In genomic region chr1:165933915-165934647, GRCm38 (mm10) we compare ENCODE assay signal across 12 mouse cellular contexts.
DNase-seq lines count a peak whose midpoint lies in the region; ATAC-seq and TF ChIP-seq lines count a peak whose summit lies in the region.
"Had no signal": no experiment of that assay in that cellular context is flagged by ENCODE, and none has a peak within 500 bp of the region (broad histone marks: within the 10 kb centered on the region; RNA-seq: fewer than 3 reads in every experiment).

No protein-coding gene starts in this region.

- peak overlapping the region; percentile 64 for H3K9ac ChIP-seq in forebrain, embryonic 13.5 days
- no peak overlapping the region for H3K9ac ChIP-seq in midbrain, embryonic 13.5 days (replicated peaks)

- DNase-seq in spleen, adult 2 months (ENCODE audit: low read depth in 1 of 2, low spot score in 2 of 2) = peak in 1 of 2 experiments; percentile 10
- no peak for DNase-seq in spleen, adult 18-20 months
- DNase-seq in thymus, postnatal 0 days (ENCODE audit: low spot score) = no peak
- DNase-seq in testis, postnatal 14 days (ENCODE audit: low spot score) = no peak
- no peak for DNase-seq in gastrocnemius, postnatal 25 days
- DNase-seq: adrenal gland, postnatal 10 days; cerebellum, adult 18-20 months; kidney, adult 2 months; lung, adult 18-20 months; thymus, postnatal 25 days had no signal

- H3K9me3 ChIP-seq in forebrain, embryonic 13.5 days (replicated peaks) = no peaks in the 10 kb centered on the region
- H3K9me3 ChIP-seq in midbrain, embryonic 13.5 days = no peaks in the 10 kb centered on the region

- H3K4me3 ChIP-seq in spleen, adult 2 months (ENCODE audit: extremely low read depth, insufficient read depth, insufficient read length) = peak overlapping the region; percentile 7; the same call in 1 of the 2 replicates
- H3K4me3 ChIP-seq in forebrain, embryonic 13.5 days = peak overlapping the region; percentile 34
- peak overlapping the region; percentile 24 for H3K4me3 ChIP-seq in midbrain, embryonic 13.5 days (replicated peaks)

- no peak for TF ChIP-seq POLR2A in spleen, adult 2 months (IDR thresholded peaks at IDR 0.05; ENCODE audit: low read depth, low read length)

- no peak for ATAC-seq in forebrain, embryonic 13.5 days
- no peak for ATAC-seq in midbrain, embryonic 13.5 days

- no peaks in the 10 kb centered on the region; the same call in 1 of the 2 replicates for H3K36me3 ChIP-seq in spleen, adult 2 months (ENCODE audit: control insufficient read depth, insufficient read depth, low read length)
- no peaks in the 10 kb centered on the region for H3K36me3 ChIP-seq in forebrain, embryonic 13.5 days (ENCODE audit: poor library complexity, severe bottlenecking)
- H3K36me3 ChIP-seq in midbrain, embryonic 13.5 days = no peaks in the 10 kb centered on the region

- peaks cover 2% of the 10 kb centered on the region for H3K4me1 ChIP-seq in spleen, adult 2 months (ENCODE audit: control insufficient read depth, insufficient read depth, insufficient read length)
- peaks cover 48% of the 10 kb centered on the region for H3K4me1 ChIP-seq in forebrain, embryonic 13.5 days
- H3K4me1 ChIP-seq in midbrain, embryonic 13.5 days (replicated peaks) = peaks cover 35% of the 10 kb centered on the region

- TF ChIP-seq CTCF in spleen, adult 2 months (IDR thresholded peaks at IDR 0.05; ENCODE audit: extremely low read depth, insufficient read depth, insufficient read length, insufficient replicate concordance) = no peak

- no peaks in the 10 kb centered on the region for H3K27me3 ChIP-seq in spleen, adult 2 months (ENCODE audit: control insufficient read depth, insufficient read depth, low read length)
- no peaks in the 10 kb centered on the region for H3K27me3 ChIP-seq in forebrain, embryonic 13.5 days
- no peaks in the 10 kb centered on the region for H3K27me3 ChIP-seq in midbrain, embryonic 13.5 days

- peak overlapping the region; percentile 86 for H3K27ac ChIP-seq in spleen, adult 2 months (ENCODE audit: insufficient read depth, low read length)
- H3K27ac ChIP-seq in forebrain, embryonic 13.5 days = peak overlapping the region; percentile 96
- peak overlapping the region; percentile 88 for H3K27ac ChIP-seq in midbrain, embryonic 13.5 days

- WGBS in spleen, adult 2 months = 32% methylated on average over 5 of the region's 5 CpGs
- 39% methylated on average over 5 of the region's 5 CpGs for WGBS in forebrain, embryonic 13.5 days
- WGBS in midbrain, embryonic 13.5 days = 54% methylated on average over 5 of the region's 5 CpGs

- peak overlapping the region; percentile 58 for H3K4me2 ChIP-seq in forebrain, embryonic 13.5 days
- peak overlapping the region; percentile 45 for H3K4me2 ChIP-seq in midbrain, embryonic 13.5 days (replicated peaks)
